Mouse (Mus musculus) MEL (cell line): Measurements from ENCODE around the gene Wdfy3.

Experiments used
- CTCF ChIP-seq, 3 experiments: IDR thresholded peaks in 2 of 3; conservative IDR thresholded peaks in 1 of 3; 2 replicates each; pipeline ENCODE4 v1.5.1; 2011 to 2012; ENCODE audit warnings: low read length in 3 of 3, low read depth in 2 of 3, mild to moderate bottlenecking in 2 of 3, improper control_type of control experiment in 1 of 3, inconsistent platforms in 1 of 3, mixed read lengths in 1 of 3, moderate library complexity in 1 of 3; ENCODE audit not compliant: control insufficient read depth in 1 of 3, insufficient read depth in 1 of 3, poor library complexity in 1 of 3, severe bottlenecking in 1 of 3
- E2F4 ChIP-seq: IDR thresholded peaks from 2 replicates; pipeline ENCODE4 v1.6.1; 2011; ENCODE audit warnings: low read depth, low read length, improper control_type of control experiment, borderline replicate concordance
- GABPA ChIP-seq: IDR thresholded peaks from 2 replicates; pipeline ENCODE4 v1.6.1; 2012; ENCODE audit warnings: low read depth, mild to moderate bottlenecking, inconsistent platforms, low read length, improper control_type of control experiment, moderate library complexity
- MAFK ChIP-seq: IDR thresholded peaks from 2 replicates; pipeline ENCODE4 v1.6.1; 2011; ENCODE audit warnings: low read depth, mild to moderate bottlenecking, low read length, improper control_type of control experiment, borderline replicate concordance
- MAX ChIP-seq: IDR thresholded peaks from 2 replicates; pipeline ENCODE4 v1.6.1; 2011; ENCODE audit warnings: low read length, improper control_type of control experiment
- NELFE ChIP-seq: IDR thresholded peaks from 2 replicates; pipeline ENCODE4 v1.6.1; 2011; ENCODE audit warnings: low read depth, low read length, improper control_type of control experiment
- NRF1 ChIP-seq: IDR thresholded peaks from 2 replicates; pipeline ENCODE4 v1.6.1; 2014; ENCODE audit warnings: low read depth, mild to moderate bottlenecking, inconsistent platforms, low read length, improper control_type of control experiment, moderate library complexity; ENCODE audit not compliant: poor library complexity, insufficient read depth, severe bottlenecking
- POLR2A ChIP-seq, 2 experiments: IDR thresholded peaks; 2 replicates each; pipeline ENCODE4 v1.6.1; 2011 to 2012; ENCODE audit warnings: low read length in 2 of 2, mild to moderate bottlenecking in 2 of 2, control low read depth in 1 of 2, improper control_type of control experiment in 1 of 2, low read depth in 1 of 2, moderate library complexity in 1 of 2; ENCODE audit not compliant: control insufficient read depth in 1 of 2, insufficient read depth in 1 of 2, poor library complexity in 1 of 2
- SMC3 ChIP-seq: IDR thresholded peaks from 2 replicates; pipeline ENCODE4 v1.6.1; 2011; ENCODE audit warnings: low read depth, low read length, improper control_type of control experiment

DNA sequence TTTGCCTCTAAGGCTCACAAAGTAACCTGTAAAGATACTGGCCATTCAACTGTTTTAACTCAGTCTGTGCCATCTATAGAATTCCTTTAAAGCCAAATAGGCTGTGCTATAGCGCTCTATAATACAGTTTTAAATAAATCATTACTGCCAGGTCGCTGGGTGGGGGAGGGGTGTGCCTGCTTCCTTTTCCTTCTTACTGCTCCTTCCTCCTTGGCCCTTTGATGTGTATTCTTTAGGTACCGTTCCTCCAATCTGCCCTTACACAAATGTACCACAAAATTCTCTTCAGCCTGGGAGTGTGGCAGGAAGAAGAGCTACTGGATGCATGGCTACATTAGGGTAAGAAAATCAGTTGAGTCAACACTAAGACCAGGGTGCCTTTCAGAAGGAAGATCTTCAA lies 1.5 kb upstream of the Wdfy3 start:
- TF ChIP-seq MAFK (no peak), POLR2A (IDR thresholded peaks at IDR 0.05; ENCODE audit: control insufficient read depth in 1 of 2, insufficient read depth in 1 of 2, low read depth in 1 of 2, low read length in 2 of 2, poor library complexity in 1 of 2) (no peak), GABPA (no peak), SMC3 (no peak), CTCF (IDR thresholded peaks at IDR 0.05 in 2 of 3, conservative IDR thresholded peaks at IDR 0.05 in 1 of 3; ENCODE audit: control insufficient read depth in 1 of 3, insufficient read depth in 1 of 3, low read depth in 2 of 3, low read length in 3 of 3, poor library complexity in 1 of 3, severe bottlenecking in 1 of 3) (no peak), MAX (no peak), NELFE (no peak), E2F4 (no peak), NRF1 (no peak)
